Mouse (Mus musculus) C2C12 (cell line): Measurements from ENCODE around the gene Nsd2. TPM values are rescaled to one million over a fixed set of nuclear protein-coding genes. Genes with fewer than 3 reads are reported as not detected.

Experiments used
- H3K27me3 ChIP-seq: one replicate; pipeline ENCODE4 v1.6.1; 2011; ENCODE audit not compliant: control insufficient read depth, insufficient read depth, insufficient read length
- H3K36me3 ChIP-seq: one replicate; pipeline ENCODE4 v1.6.1; 2011; ENCODE audit not compliant: control insufficient read depth, insufficient read depth
- H3K4me3 ChIP-seq: one replicate; pipeline ENCODE4 v1.5.1; 2011; ENCODE audit warnings: mild to moderate bottlenecking, control low read depth; ENCODE audit not compliant: poor library complexity, insufficient read depth, severe bottlenecking
- H3K79me2 ChIP-seq: one replicate; pipeline ENCODE4 v1.6.1; 2011; ENCODE audit not compliant: control insufficient read depth, insufficient read depth
- H3K79me3 ChIP-seq: one replicate; pipeline ENCODE4 v1.6.1; 2011; ENCODE audit warnings: low read depth, control low read depth
- H3ac ChIP-seq: one replicate; pipeline ENCODE3; 2011; ENCODE audit warnings: low read depth; ENCODE audit not compliant: control insufficient read depth, insufficient read length
- CEBPB ChIP-seq: IDR thresholded peaks from one replicate; pipeline ENCODE4 v1.6.1; 2011; ENCODE audit warnings: low read depth, mild to moderate bottlenecking, control low read depth, moderate library complexity
- CTCF ChIP-seq: IDR thresholded peaks from one replicate; pipeline ENCODE4 v1.5.1; 2011; ENCODE audit not compliant: control insufficient read depth, insufficient read depth, insufficient read length
- FOSL1 ChIP-seq: IDR thresholded peaks from one replicate; pipeline ENCODE4 v1.8.0; 2011; ENCODE audit warnings: mild to moderate bottlenecking, low read length; ENCODE audit not compliant: poor library complexity, insufficient read depth, severe bottlenecking
- MAX ChIP-seq: IDR thresholded peaks from one replicate; pipeline ENCODE4 v1.6.1; 2011; ENCODE audit warnings: mild to moderate bottlenecking, control low read depth
- MYOD1 ChIP-seq: IDR thresholded peaks from one replicate; pipeline ENCODE4 v1.6.1; 2011; ENCODE audit warnings: low read depth; ENCODE audit not compliant: control insufficient read depth, insufficient read length
- MYOG ChIP-seq: IDR thresholded peaks from one replicate; pipeline ENCODE4 v1.6.1; 2011; ENCODE audit not compliant: control insufficient read depth, insufficient read length; ENCODE audit errors: extremely low read depth
- USF1 ChIP-seq: IDR thresholded peaks from one replicate; pipeline ENCODE4 v1.6.1; 2011; ENCODE audit warnings: low read depth, mild to moderate bottlenecking, control low read depth, moderate library complexity
- polyA plus RNA-seq: library from polyadenylated mRNA; unstranded; fragments of >200 nt; fragmentation: generic; extraction: Trizol; gene quantifications from one replicate; pipeline ENCODE4 v1.2.1, GENCODE M21; 2012; ENCODE audit warnings: missing spikeins

Gene Nsd2
- polyA plus RNA-seq, 1 experiment: 41.7 TPM

DNA sequence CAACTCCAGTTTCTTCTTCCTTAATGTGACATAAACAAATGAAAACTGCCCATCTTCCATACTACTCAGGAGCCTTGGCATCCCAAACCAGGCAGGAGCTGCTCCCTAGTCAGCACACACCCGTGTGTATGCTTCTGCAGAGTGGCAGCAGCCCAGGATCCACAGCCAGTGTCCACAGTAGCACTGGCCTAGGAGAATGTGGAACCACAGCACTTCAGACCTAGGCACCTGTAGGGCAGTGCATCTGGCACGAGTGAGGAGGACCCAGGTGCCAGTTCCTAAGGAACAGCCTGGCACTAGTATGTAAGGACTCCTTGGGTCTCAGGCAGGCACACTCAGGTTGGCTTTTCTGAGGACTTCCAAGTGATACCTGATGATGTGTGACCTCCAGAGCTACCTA lies 76.6 kb downstream of the Nsd2 start:
- no peak for TF ChIP-seq MYOG
- TF ChIP-seq FOSL1: no peak
- Histone ChIP-seq H3K79me3 (no peaks in the 10 kb centered on the region), H3K4me3 (no peak overlapping the region), H3K27me3 (no peaks in the 10 kb centered on the region), H3K36me3 (peaks cover 94% of the 10 kb centered on the region), H3ac (no peak overlapping the region), H3K79me2 (no peaks in the 10 kb centered on the region)

DNA sequence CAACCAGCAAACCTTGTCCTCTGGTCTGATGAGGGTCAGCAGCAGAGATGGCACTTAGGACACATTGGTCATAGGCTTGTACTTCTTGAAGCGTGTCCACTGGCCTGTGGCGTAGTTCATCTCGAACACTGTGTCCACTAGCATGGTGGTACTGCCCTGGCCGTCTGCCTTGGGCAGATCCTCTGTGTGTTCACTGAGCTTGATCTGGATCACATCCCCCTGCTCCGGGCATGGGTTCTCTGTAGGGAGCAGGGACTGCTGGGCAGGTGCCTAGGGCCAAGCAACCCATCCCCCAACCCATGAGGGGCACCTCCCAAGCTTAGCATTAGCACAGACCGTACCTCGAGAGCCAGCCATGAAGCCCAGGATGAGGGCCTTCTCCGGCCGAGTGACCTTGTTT lies 78.1 kb downstream of the Nsd2 start:
- H3K4me3 ChIP-seq: no peak overlapping the region
- H3ac ChIP-seq: no peak overlapping the region
- no peak for TF ChIP-seq CEBPB
- no peaks in the 10 kb centered on the region for H3K27me3 ChIP-seq
- no peaks in the 10 kb centered on the region for H3K79me2 ChIP-seq
- H3K36me3 ChIP-seq: peaks cover 91% of the 10 kb centered on the region
- no peaks in the 10 kb centered on the region for H3K79me3 ChIP-seq

DNA sequence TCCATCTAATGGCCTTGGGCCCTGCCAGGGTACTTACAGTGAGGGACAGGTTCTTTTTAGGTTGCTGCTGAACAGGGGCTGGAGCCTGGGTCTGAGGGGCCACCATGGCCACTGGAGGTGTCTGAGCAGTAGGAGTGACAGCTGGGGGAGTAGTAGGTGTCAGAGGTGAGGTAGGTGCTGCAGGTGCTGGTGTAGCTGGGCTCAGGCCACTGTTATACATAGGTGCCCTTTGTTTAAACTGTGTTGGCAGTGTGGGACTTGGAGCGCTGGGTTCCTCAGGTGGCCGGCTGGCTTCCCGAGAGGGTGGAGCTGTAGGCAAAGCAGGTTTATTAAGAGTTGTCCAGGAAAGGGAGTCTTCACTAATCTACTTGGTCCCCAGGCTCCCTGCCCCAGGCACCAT lies 78.7 kb downstream of the Nsd2 start:
- Histone ChIP-seq H3K79me2 (no peaks in the 10 kb centered on the region), H3K79me3 (no peaks in the 10 kb centered on the region), H3K27me3 (no peaks in the 10 kb centered on the region), H3K4me3 (no peak overlapping the region), H3ac (no peak overlapping the region), H3K36me3 (peaks cover 86% of the 10 kb centered on the region)
- no peak for TF ChIP-seq CEBPB
- TF ChIP-seq CTCF: no peak
- no peak for TF ChIP-seq USF1
- TF ChIP-seq FOSL1: no peak
- no peak for TF ChIP-seq MYOG
- TF ChIP-seq MYOD1: no peak
- no peak for TF ChIP-seq MAX

DNA sequence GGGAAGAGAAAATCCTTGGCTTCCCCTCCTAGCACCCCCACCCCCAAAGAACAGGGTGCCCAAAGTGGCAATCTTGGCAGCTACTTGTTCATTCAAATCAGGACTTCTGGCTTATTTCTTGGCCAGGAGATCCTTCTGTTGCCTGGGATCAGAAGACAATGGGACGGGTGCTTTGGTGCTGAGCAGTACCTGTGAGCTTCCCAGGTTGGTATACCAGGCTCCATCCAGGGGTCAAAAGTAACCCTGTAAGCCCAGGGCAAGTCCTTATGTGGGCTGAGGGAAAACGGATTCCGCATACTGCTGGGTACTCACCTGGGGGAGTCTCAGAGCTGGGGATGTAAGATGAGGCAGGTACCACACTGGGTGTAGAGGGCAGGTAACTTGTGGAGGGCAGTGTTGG lies 79.6 kb downstream of the Nsd2 start:
- H3ac ChIP-seq: no peak overlapping the region
- H3K79me2 ChIP-seq: no peaks in the 10 kb centered on the region
- peaks cover 77% of the 10 kb centered on the region for H3K36me3 ChIP-seq
- H3K79me3 ChIP-seq: no peaks in the 10 kb centered on the region
- H3K27me3 ChIP-seq: no peaks in the 10 kb centered on the region
- H3K4me3 ChIP-seq: no peak overlapping the region
- TF ChIP-seq FOSL1: no peak
- no peak for TF ChIP-seq CEBPB
- no peak for TF ChIP-seq MAX
- no peak for TF ChIP-seq CTCF

DNA sequence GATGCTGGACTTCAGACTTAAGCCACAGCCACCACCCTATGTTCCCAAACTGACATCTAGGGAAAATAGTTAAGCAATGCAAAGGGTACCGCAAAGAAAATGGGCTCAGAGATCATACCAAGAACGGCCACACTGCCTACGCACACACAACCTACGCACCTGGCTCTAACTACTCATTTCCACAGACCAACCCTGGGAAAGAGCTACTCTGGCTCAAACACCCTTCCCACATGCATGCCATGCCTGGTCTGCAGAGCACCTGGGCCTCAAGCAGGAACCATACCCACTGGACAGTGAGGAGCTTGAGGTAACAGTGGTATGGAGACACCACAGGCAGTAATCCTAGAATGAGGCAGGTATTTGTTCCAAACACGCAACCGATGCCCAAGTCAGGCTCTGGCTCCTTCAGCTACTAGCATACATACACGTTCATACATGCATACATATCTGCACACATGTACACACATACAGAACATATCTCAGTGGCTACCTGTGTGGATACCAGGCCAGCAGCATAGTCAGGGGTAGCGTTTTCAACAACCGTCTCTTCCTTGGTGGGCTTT lies 80.3 kb downstream of the Nsd2 start:
- Histone ChIP-seq H3K36me3 (peaks cover 71% of the 10 kb centered on the region), H3K4me3 (no peak overlapping the region), H3ac (no peak overlapping the region), H3K79me2 (no peaks in the 10 kb centered on the region), H3K27me3 (no peaks in the 10 kb centered on the region), H3K79me3 (no peaks in the 10 kb centered on the region)
- TF ChIP-seq FOSL1: no peak
- no peak for TF ChIP-seq MYOD1
- TF ChIP-seq MYOG: no peak
- TF ChIP-seq CTCF: no peak
- no peak for TF ChIP-seq MAX
- TF ChIP-seq USF1: no peak
- no peak for TF ChIP-seq CEBPB

DNA sequence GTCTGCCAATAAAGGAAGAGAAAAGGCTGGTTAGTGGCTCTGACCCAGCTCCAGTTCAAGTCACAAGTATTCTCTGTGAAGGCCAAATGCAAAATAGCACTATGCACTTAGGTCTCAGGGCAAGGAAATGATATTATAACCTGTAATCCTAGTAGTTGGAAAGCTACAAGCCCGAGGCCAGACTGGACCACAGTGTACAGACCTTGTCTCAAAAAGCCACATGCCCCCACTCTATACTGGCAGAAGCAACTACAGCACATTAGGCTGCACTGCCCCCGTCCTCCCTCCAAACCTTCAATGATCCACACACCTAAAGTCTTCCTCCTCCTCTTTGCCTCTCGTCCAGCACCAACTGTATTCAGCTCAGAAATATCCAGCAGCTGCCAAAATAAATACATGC lies 80.8 kb downstream of the Nsd2 start:
- TF ChIP-seq CEBPB (no peak), MYOD1 (no peak), MAX (no peak), CTCF (no peak), MYOG (no peak), FOSL1 (no peak), USF1 (no peak)
- Histone ChIP-seq H3K79me2 (no peaks in the 10 kb centered on the region), H3K4me3 (no peak overlapping the region), H3K36me3 (peaks cover 67% of the 10 kb centered on the region), H3K79me3 (no peaks in the 10 kb centered on the region), H3ac (no peak overlapping the region), H3K27me3 (no peaks in the 10 kb centered on the region)

DNA sequence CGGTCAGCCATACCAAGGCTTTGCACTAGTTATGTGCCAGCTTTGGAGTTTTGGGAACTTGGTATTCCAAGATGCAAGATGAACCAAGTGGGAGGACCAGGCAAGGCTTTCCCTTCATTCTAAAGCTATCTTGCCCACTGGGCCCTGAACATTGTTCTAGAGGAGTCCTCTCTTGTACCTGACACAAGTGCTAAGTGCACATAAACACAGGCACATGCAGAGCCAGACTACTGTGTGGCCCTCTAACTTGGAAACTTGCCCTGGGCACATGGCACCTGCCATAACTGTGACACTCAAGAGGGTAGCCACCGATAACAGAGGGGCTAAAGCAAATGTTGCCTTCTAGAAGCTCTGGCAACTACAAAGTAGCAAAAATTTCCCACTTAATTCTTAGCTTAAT lies 82.2 kb downstream of the Nsd2 start:
- H3K79me3 ChIP-seq: no peaks in the 10 kb centered on the region
- no peak overlapping the region for H3K4me3 ChIP-seq
- no peak overlapping the region for H3ac ChIP-seq
- no peaks in the 10 kb centered on the region for H3K27me3 ChIP-seq
- H3K36me3 ChIP-seq: peaks cover 54% of the 10 kb centered on the region
- TF ChIP-seq CTCF (no peak), MAX (no peak), MYOG (no peak)
- H3K79me2 ChIP-seq: no peaks in the 10 kb centered on the region
